Mouse (Mus musculus): Measurements from ENCODE around the gene Nog. TPM values are rescaled to one million over a fixed set of nuclear protein-coding genes. Genes with fewer than 3 reads are reported as not detected.

The Nog gene
- 0.02 TPM in 1 of 2 replicates, not detected in the other for polyA plus RNA-seq (2012; rRNA removed)

GRCm38 (mm10) chr11:89302056-89302815 is at the start of gene Nog:
Gene Nog, minus strand, starts transcription at chr11:89302332.

Other genes with a start within 250 kb of the Nog start
- 0.74 and 0.77 TPM in 2 replicates for gene Dgke, start 235.5 kb downstream of the Nog start, polyA plus RNA-seq (2012; rRNA removed)
- gene Gm525, start 228.5 kb downstream of the Nog start, polyA plus RNA-seq (2012; rRNA removed): 0.08 and 0.13 TPM in 2 replicates

All from liver, embryonic 18 days (tissue).